Comparison of ENCODE assay signal across 24 mouse cellular contexts in genomic region chr5:99882441-99882840, GRCm38 (mm10). TPM values are rescaled to one million over a fixed set of nuclear protein-coding genes. Genes with fewer than 3 reads are reported as not detected.
"Had no signal": no experiment of that assay in that cellular context is flagged by ENCODE, and none has a peak within 500 bp of the region (broad histone marks: within the 10 kb centered on the region; RNA-seq: fewer than 3 reads in every experiment).

No protein-coding gene starts in this region.

- H3K27me3 ChIP-seq: intestine, embryonic 15.5 days; kidney, embryonic 15.5 days; limb, embryonic 13.5 days; liver, embryonic 13.5 days; midbrain, embryonic 12.5 days; midbrain, embryonic 15.5 days; neural tube, embryonic 12.5 days; neural tube, embryonic 15.5 days; stomach, embryonic 15.5 days had no signal

- H3K4me2 ChIP-seq: intestine, embryonic 15.5 days; kidney, embryonic 15.5 days; limb, embryonic 13.5 days; liver, embryonic 13.5 days; lung, embryonic 14.5 days; midbrain, embryonic 12.5 days; midbrain, embryonic 15.5 days; neural tube, embryonic 12.5 days; neural tube, embryonic 15.5 days; stomach, embryonic 15.5 days had no signal

- H3K36me3 ChIP-seq: intestine, embryonic 15.5 days; kidney, embryonic 15.5 days; limb, embryonic 10.5 days; limb, embryonic 13.5 days; liver, embryonic 13.5 days; midbrain, embryonic 12.5 days; midbrain, embryonic 15.5 days; neural tube, embryonic 12.5 days; neural tube, embryonic 15.5 days; stomach, embryonic 15.5 days had no signal

- DNase-seq: kidney, adult 11 months; kidney, adult 8-10 months; kidney, postnatal 14 days; layer of hippocampus, adult 9-11 months; liver; liver, embryonic 13.5 days; lung, embryonic 14.5 days; lung, postnatal 36 days; retina, postnatal 1 day; right cerebral cortex, postnatal 25 days; spleen, adult 18-20 months; thymus, postnatal 25 days had no signal

- H3K9me3 ChIP-seq: intestine, embryonic 15.5 days; kidney, embryonic 15.5 days; limb, embryonic 10.5 days; liver, embryonic 13.5 days; midbrain, embryonic 12.5 days; midbrain, embryonic 15.5 days; neural tube, embryonic 12.5 days; neural tube, embryonic 15.5 days; stomach, embryonic 15.5 days had no signal

- H3K4me3 ChIP-seq: intestine, embryonic 15.5 days; kidney, embryonic 15.5 days; layer of hippocampus, adult 2 months; limb, embryonic 10.5 days; limb, embryonic 13.5 days; liver, embryonic 13.5 days; midbrain, embryonic 12.5 days; midbrain, embryonic 15.5 days; neural tube, embryonic 12.5 days; neural tube, embryonic 15.5 days; stomach, embryonic 15.5 days had no signal

- ATAC-seq: intestine, embryonic 15.5 days; lung, postnatal 0 days; midbrain, embryonic 15.5 days had no signal

- H3K4me1 ChIP-seq: intestine, embryonic 15.5 days; kidney, embryonic 15.5 days; limb, embryonic 10.5 days; limb, embryonic 13.5 days; liver, embryonic 13.5 days; midbrain, embryonic 12.5 days; midbrain, embryonic 15.5 days; stomach, embryonic 15.5 days had no signal

- H3K27ac ChIP-seq: intestine, embryonic 15.5 days; kidney, embryonic 15.5 days; layer of hippocampus, adult 2 months; limb, embryonic 10.5 days; limb, embryonic 13.5 days; liver, embryonic 13.5 days; midbrain, embryonic 12.5 days; midbrain, embryonic 15.5 days; neural tube, embryonic 12.5 days; neural tube, embryonic 15.5 days; stomach, embryonic 15.5 days had no signal

- H3K9ac ChIP-seq: intestine, embryonic 15.5 days; kidney, embryonic 15.5 days; limb, embryonic 13.5 days; liver, embryonic 13.5 days; lung, embryonic 14.5 days; midbrain, embryonic 12.5 days; midbrain, embryonic 15.5 days; neural tube, embryonic 12.5 days; neural tube, embryonic 15.5 days; stomach, embryonic 15.5 days had no signal

RNA-seq across cellular contexts. Expression of gene Vamp9, which starts 23.6 kb away (rescaled TPM):
- polyA plus RNA-seq: kidney, embryonic 15.5 days; large intestine, adult 2 months; limb, embryonic 10.5 days; liver, embryonic 13.5 days; lung, postnatal 0 days had no signal
